Mouse (Mus musculus) liver, embryonic 14.5 days (tissue): Measurements from ENCODE around the gene Fiz1. TPM values are rescaled to one million over a fixed set of nuclear protein-coding genes. Genes with fewer than 3 reads are reported as not detected.

Experiments
- ATAC-seq: fragments of 200-750 bp; cut with Nextera tagmentation; 2 replicates; pipeline ENCODE4 v1.8.0; 2017; ENCODE audit warnings: moderate number of reproducible peaks, mild to moderate bottlenecking, moderate library complexity; ENCODE audit not compliant: insufficient read depth
- DNase-seq, 3 experiments: peaks; one replicate each; pipeline ENCODE4 v3.0.0-alpha.2; 2012 to 2013; ENCODE audit warnings: low read depth in 3 of 3, low spot score in 3 of 3
- H3K27ac ChIP-seq: fragments of 300-500 bp; sonication (generic); 2 replicates; pipeline ENCODE4 v1.5.1; 2014; ENCODE audit warnings: moderate library complexity, mild to moderate bottlenecking, control low read depth, inconsistent platforms
- H3K27me3 ChIP-seq: fragments of 300-500 bp; sonication (generic); 2 replicates; pipeline ENCODE4 v1.6.1; 2014; ENCODE audit warnings: mild to moderate bottlenecking, low read length, moderate library complexity; ENCODE audit not compliant: control insufficient read depth, insufficient read depth
- H3K36me3 ChIP-seq: fragments of 300-500 bp; sonication (generic); replicated peaks from 2 replicates; pipeline ENCODE4 v1.6.1; 2014; ENCODE audit warnings: low read depth; ENCODE audit not compliant: control insufficient read depth, insufficient read depth
- H3K4me1 ChIP-seq, 2 experiments: fragments of 200-500 bp in 1 of 2; fragments of 300-500 bp in 1 of 2; sonication (generic) in 1 of 2; replicated peaks; 2 replicates each; pipeline ENCODE4 v1.6.1; 2012 to 2014; ENCODE audit warnings: antibody characterized with exemption in 1 of 2, inconsistent platforms in 1 of 2, low read length in 1 of 2; ENCODE audit not compliant: control insufficient read depth in 2 of 2, insufficient read depth in 2 of 2
- H3K4me2 ChIP-seq: fragments of 300-500 bp; sonication (generic); 2 replicates; pipeline ENCODE4 v1.6.1; 2014; ENCODE audit warnings: low read depth, mild to moderate bottlenecking, control low read depth, moderate library complexity
- H3K4me3 ChIP-seq, 2 experiments: fragments of 200-500 bp in 1 of 2; fragments of 300-500 bp in 1 of 2; sonication (generic) in 1 of 2; 2 replicates each; pipeline ENCODE4 v1.5.1; 2012 to 2014; ENCODE audit warnings: low read depth in 2 of 2, low read length in 2 of 2, mild to moderate bottlenecking in 2 of 2, control low read depth in 1 of 2, inconsistent platforms in 1 of 2, moderate library complexity in 1 of 2; ENCODE audit not compliant: insufficient read depth in 1 of 2
- H3K9ac ChIP-seq: fragments of 300-500 bp; sonication (generic); replicated peaks from 2 replicates; pipeline ENCODE4 v1.6.1; 2014; ENCODE audit warnings: mild to moderate bottlenecking, control low read depth, moderate library complexity
- H3K9me3 ChIP-seq: fragments of 300-500 bp; sonication (generic); 2 replicates; pipeline ENCODE4 v1.6.1; 2016; ENCODE audit warnings: low read length, mixed read lengths; ENCODE audit not compliant: control insufficient read depth
- CTCF ChIP-seq: IDR thresholded peaks from 2 replicates; pipeline ENCODE4 v1.5.1; 2016; ENCODE audit warnings: antibody characterized with exemption, low read depth, control low read depth
- EP300 ChIP-seq: IDR thresholded peaks from 2 replicates; pipeline ENCODE4 v1.6.1; 2016; ENCODE audit warnings: antibody characterized with exemption, low read depth
- WGBS: fragments of 180-500 bp; shearing (Covaris S2); extraction: QIAGEN DNeasy Blood & Tissue Kit; methylation state at CpG from one replicate; pipeline ENCODE4 v1.1.7; 2014; ENCODE audit not compliant: insufficient replicate concordance; 5-methylcytosine and 5-hydroxymethylcytosine counted together
- polyA plus RNA-seq, 2 experiments: library from polyadenylated mRNA; depleted of rRNA in 1 of 2; stranded (reverse) in 1 of 2; unstranded in 1 of 2; fragments of >200 nt; fragmentation: Nextera tagmentation in 1 of 2; extraction: Ambion mirVana in 1 of 2; gene quantifications; 2 replicates each; pipeline versions ENCODE4 v1.2.1 to v1.2.3; 2012 to 2014

Fiz1 gene
- polyA plus RNA-seq, 2 experiments: 10.7 to 12.1 TPM

DNA sequence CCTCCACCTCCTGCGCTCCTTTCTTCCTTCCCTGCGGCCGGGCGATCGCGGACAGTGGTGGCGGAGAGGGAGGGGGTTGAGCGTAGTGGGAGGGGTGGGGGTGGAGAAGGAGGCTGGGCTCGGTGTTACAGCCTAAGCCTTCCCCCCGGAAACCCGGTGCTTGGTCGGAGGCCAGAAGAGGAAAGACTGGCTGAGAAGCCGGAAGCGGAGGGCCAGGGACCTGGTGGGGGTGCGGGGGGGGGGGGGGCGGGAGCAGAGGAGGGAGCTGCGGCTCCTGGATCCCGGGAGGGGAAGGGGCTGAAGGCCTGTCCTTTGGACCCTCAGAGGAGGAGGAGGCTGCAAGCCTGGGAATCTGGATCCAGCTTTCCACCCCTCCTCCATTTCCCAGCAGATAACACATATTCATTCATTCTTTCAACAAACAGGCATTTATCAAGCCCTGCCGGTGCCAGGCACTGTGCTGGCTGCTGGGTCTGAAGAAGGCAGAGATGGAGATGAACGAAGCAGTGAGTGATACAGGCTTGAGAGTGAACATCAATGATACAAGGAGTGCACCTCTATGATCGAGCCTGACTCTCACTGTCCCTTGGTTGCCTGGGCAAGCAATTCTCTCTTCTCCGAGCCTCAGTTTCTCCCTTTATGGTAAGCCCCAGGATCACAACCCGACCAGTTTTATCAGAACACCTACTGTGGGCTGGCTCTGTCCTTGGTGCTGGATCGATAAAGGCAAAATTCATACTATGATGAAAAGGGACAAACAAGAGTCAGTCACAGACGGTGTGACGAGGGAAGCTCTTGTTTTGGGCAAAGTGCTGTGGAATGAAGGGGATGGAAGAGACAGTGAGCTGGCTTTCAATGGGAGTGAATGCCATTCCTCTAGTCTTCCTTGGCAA is 18.2 kb downstream of the Fiz1 start, which contains the start of gene Zfp579:
Gene Zfp579 (minus strand): TSS at position 156 of the 893 bp plus-strand sequence.
- ATAC-seq (peak; percentile 64), DNase-seq (peak in 2 of 3 experiments; percentile 31 to 33)
- Histone ChIP-seq H3K27me3 (peaks cover 20% of the 10 kb centered on the region), H3K4me2 (peak within 1 kb of the TSS; percentile 54), H3K9ac (0 out of 2 replicates have a peak within 1 kb of the TSS, but pooled peaks have one; percentile 20), H3K27ac (no peak within 1 kb of the TSS), H3K4me1 (no peaks in the 10 kb centered on the region), H3K36me3 (no peaks in the 10 kb centered on the region), H3K4me3 (peak within 1 kb of the TSS; percentile 54 to 55), H3K9me3 (no peaks in the 10 kb centered on the region)
- WGBS: 5% methylated on average over 23 of the region's 26 CpGs
- TF ChIP-seq EP300 (no peak), CTCF (no peak)

DNA sequence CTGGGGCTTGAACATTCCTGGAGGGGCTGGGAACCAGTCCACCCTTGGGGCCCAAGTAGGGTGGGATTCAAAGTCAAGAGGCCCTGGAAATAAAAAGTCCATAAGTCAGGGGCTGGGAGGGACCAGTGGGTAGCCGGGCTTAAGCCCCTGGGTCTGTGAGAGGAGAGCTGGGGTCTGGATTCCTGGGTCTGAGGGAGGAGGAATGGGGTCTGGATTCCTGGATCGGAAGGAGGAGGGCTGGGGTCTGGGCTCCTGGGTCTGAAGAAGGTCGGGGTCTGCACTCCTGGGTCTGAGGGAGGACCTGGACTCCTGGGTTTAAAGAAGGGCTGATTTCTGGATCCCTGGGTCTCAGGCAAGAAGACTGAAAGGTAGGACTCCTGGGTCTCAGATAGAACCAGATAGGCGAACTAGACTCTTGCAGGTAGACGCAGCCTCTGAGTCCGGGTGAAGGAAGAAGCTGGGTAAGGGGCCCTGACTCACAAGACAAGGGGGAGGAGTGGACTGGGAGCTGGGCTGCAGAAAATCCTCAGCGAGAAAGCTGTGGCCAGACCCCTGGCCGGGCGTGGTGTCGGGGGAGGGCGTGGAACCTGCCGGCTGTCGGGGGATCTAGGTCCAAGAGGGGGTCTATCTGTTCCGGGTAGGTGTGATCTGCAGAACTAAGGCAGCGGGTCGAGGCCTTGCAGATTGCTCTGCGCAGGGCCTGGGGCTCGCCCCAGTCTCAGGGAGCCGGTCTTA is 19.1 kb downstream of the Fiz1 start:
- Histone ChIP-seq H3K4me3 (peak overlapping the region; percentile 54 to 55), H3K4me2 (peak overlapping the region; percentile 54), H3K27me3 (peaks cover 20% of the 10 kb centered on the region), H3K4me1 (no peaks in the 10 kb centered on the region), H3K27ac (no peak overlapping the region), H3K36me3 (no peaks in the 10 kb centered on the region), H3K9me3 (no peaks in the 10 kb centered on the region), H3K9ac (0 out of 2 replicates have a peak overlapping the region, but pooled peaks have one; percentile 20)
- ATAC-seq (no peak; the same call in 1 of the 2 replicates), DNase-seq (no peak)
- 6% methylated on average over 19 of the region's 19 CpGs for WGBS
- TF ChIP-seq EP300 (no peak), CTCF (no peak)

DNA sequence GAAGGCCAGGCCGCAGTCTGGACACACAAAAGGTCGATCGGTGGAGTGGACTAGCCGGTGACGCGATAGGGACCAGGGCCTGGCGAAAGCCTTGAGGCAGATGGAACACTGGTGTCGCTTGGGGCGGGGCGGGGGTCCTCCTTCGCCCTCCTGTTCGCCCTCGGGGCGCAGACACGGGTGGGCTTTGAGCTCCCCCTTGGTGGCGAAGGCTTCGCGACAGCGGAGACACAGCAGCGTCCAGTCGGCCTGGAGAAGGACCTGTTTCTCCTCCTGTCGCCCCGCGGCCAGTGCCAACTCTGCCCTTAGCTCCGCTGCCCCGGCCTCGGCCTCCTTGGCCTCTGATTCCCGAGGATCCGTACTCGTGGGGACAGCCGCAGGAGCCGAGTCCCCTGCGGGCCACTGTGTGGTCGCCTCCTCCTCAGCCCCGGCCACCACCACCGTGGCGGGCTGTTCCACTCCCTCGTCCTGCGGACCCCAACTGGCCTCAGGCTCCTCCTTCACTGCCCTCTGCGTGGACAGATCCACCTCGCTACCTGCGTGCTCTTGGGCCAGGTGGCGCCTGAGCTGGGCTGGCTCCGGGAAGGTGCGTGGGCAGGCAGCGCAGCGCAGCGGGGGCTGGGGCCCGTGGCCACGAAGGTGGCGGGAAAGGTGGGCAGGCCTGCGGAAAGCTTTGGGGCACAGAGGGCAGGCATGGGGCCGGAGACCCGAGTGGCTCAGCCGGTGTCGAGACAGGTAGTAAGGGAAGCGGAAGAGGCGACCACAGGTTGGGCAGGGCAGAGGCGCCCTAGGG is 20.3 kb downstream of the Fiz1 start:
- DNase-seq (no peak), ATAC-seq (no peak)
- Histone ChIP-seq H3K4me2 (no peak overlapping the region), H3K27me3 (peaks cover 20% of the 10 kb centered on the region), H3K9ac (no peak overlapping the region), H3K27ac (no peak overlapping the region), H3K9me3 (no peaks in the 10 kb centered on the region), H3K4me3 (no peak overlapping the region), H3K36me3 (no peaks in the 10 kb centered on the region), H3K4me1 (no peaks in the 10 kb centered on the region)
- no peak for TF ChIP-seq EP300
- TF ChIP-seq CTCF: no peak
- 42% methylated on average over 58 of the region's 59 CpGs for WGBS

DNA sequence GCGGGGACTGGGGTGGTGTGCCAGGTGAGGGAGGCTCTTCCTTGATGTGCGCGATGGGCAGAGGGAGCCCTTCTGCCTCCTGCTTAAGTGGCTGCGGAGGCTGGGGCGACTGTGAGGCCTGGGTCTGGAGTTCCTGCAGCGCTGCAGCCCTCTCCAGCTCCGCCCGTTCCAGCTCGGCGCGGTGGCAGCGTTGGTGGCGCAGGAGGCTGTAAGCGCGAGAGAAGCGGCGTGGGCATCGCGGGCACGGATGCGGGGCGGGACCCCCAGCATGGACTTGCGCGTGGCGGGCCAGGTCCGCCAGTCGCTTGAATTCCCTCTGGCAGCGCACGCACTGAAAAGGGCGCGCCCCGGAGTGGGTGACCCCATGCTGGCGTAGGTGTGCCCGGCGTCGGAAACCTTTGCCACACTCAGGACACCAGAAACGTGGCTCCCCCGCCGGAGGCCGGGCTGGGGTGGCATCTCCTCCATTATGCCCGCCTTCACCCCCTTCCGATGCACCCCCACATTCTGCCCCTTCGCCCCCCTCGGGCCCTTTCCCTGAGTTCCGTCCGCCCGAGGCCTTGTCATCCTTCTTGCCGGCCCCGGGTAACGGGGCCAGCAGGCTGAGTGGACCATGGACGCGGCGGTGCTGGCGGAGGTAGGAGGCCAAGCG is 21.0 kb downstream of the Fiz1 start:
- Histone ChIP-seq H3K9me3 (no peaks in the 10 kb centered on the region), H3K4me2 (no peak overlapping the region), H3K4me3 (no peak overlapping the region), H3K36me3 (no peaks in the 10 kb centered on the region), H3K27me3 (peaks cover 20% of the 10 kb centered on the region), H3K4me1 (no peaks in the 10 kb centered on the region), H3K9ac (no peak overlapping the region), H3K27ac (no peak overlapping the region)
- ATAC-seq (no peak), DNase-seq (no peak)
- 36% methylated on average over 55 of the region's 55 CpGs for WGBS
- no peak for TF ChIP-seq CTCF
- TF ChIP-seq EP300: no peak
